Mouse (Mus musculus): Measurements from ENCODE around the gene Dpp9. TPM values are rescaled to one million over a fixed set of nuclear protein-coding genes. Genes with fewer than 3 reads are reported as not detected.

The Dpp9 gene
- polyA plus RNA-seq, 1 experiment, result 37.1 TPM

DNA sequence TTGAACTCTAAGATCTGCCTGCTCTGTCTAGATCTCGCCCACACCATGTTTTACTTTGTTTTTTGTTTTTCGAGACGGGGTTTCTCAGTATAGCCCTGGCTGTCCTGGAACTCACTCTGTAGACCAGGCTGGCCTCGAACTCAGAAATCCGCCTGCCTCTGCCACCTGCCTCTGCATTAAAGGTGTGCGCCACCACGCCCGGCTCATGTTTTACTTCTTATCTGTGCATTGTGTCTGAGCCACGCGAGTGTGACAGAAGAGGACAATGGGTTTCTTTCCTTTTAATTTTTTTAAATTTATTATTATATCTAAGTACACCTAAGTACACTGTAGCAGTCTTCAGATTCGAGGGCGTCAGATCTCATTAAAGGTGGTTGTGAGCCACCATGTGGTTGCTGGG, 546 bp upstream of the Dpp9 start:
- peak overlapping the region; percentile 85 for H3ac ChIP-seq (ENCODE audit: control insufficient read depth, insufficient read length)
- TF ChIP-seq POLR2AphosphoS2 (IDR thresholded peaks at IDR 0.05; ENCODE audit: insufficient read length, low read depth) (no peak), REST (IDR thresholded peaks at IDR 0.05; ENCODE audit: insufficient read depth, insufficient read length) (no peak), MAX (IDR thresholded peaks at IDR 0.05; ENCODE audit: low read depth) (no peak), MYOD1 (IDR thresholded peaks at IDR 0.05; ENCODE audit: control insufficient read depth in 1 of 3, insufficient read length in 2 of 3, low read depth in 2 of 3) (no peak), USF1 (IDR thresholded peaks at IDR 0.05; ENCODE audit: low read depth) (no peak), SRF (IDR thresholded peaks at IDR 0.05; ENCODE audit: control insufficient read depth, insufficient read length, low read depth) (no peak), CEBPB (IDR thresholded peaks at IDR 0.05; ENCODE audit: insufficient read depth, poor library complexity, severe bottlenecking) (no peak), TCF12 (IDR thresholded peaks at IDR 0.05; ENCODE audit: insufficient read depth, poor library complexity, severe bottlenecking) (no peak), MYOG (IDR thresholded peaks at IDR 0.05; ENCODE audit: control insufficient read depth in 1 of 3, insufficient read depth in 1 of 3, insufficient read length in 2 of 3, low read depth in 2 of 3) (no peak), POLR2A (IDR thresholded peaks at IDR 0.05; ENCODE audit: insufficient read length, low read depth) (no peak), TCF3 (IDR thresholded peaks at IDR 0.05; ENCODE audit: insufficient read length, low read depth) (no peak), E2F4 (IDR thresholded peaks at IDR 0.05; ENCODE audit: insufficient read depth) (no peak)
- H3K4me2 ChIP-seq (ENCODE audit: low read depth), result peak overlapping the region; percentile 82
- H3K79me2 ChIP-seq (ENCODE audit: control insufficient read depth, insufficient read depth), result peaks cover 15% of the 10 kb centered on the region
- no peaks in the 10 kb centered on the region for H3K36me3 ChIP-seq (ENCODE audit: control insufficient read depth, insufficient read depth)
- H3K27me3 ChIP-seq (ENCODE audit: control insufficient read depth, insufficient read depth, insufficient read length), result no peaks in the 10 kb centered on the region
- H3K4me3 ChIP-seq, result peak overlapping the region; percentile 68

DNA sequence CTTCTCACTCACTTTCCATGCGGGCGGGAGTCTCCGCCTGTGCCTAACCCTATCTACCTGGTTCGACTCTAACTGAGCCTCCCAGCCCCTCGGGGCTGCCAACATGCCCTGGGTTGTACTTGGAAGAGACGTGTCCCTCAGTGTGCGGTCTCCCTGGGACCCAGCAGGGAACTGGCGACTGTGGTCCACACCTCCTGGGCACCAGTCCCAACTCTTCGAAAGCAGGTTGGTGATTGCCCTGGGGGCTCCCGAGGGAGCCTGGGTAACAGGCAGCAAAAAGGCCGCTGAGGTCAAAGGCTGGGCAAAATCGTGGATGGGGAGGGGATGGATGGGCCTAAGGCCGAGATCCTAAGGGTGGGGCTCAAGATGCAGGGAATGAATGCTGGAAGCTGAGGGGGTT, 1.0 kb downstream of the Dpp9 start:
- peak overlapping the region; percentile 99 for H3K4me2 ChIP-seq (ENCODE audit: low read depth)
- H3K36me3 ChIP-seq (ENCODE audit: control insufficient read depth, insufficient read depth), result no peaks in the 10 kb centered on the region

GRCm38 (mm10) chr17:56214229-56214628, 4.5 kb downstream of the Dpp9 start:
- Histone ChIP-seq H3K27me3 (ENCODE audit: control insufficient read depth, insufficient read depth, insufficient read length) (no peaks in the 10 kb centered on the region), H3K79me2 (ENCODE audit: control insufficient read depth, insufficient read depth) (peaks cover 15% of the 10 kb centered on the region), H3K36me3 (ENCODE audit: control insufficient read depth, insufficient read depth) (no peaks in the 10 kb centered on the region), H3K4me2 (ENCODE audit: low read depth) (no peak overlapping the region), H3K4me3 (no peak overlapping the region), H3ac (ENCODE audit: control insufficient read depth, insufficient read length) (no peak overlapping the region)
- no peak for TF ChIP-seq E2F4 (IDR thresholded peaks at IDR 0.05; ENCODE audit: insufficient read depth)
- no peak for TF ChIP-seq MYOD1 (IDR thresholded peaks at IDR 0.05; ENCODE audit: control insufficient read depth in 1 of 3, insufficient read length in 2 of 3, low read depth in 2 of 3)
- TF ChIP-seq TCF3 (IDR thresholded peaks at IDR 0.05; ENCODE audit: insufficient read length, low read depth), result no peak
- TF ChIP-seq TCF12 (IDR thresholded peaks at IDR 0.05; ENCODE audit: insufficient read depth, poor library complexity, severe bottlenecking), result no peak
- no peak for TF ChIP-seq USF1 (IDR thresholded peaks at IDR 0.05; ENCODE audit: low read depth)
- no peak for TF ChIP-seq CEBPB (IDR thresholded peaks at IDR 0.05; ENCODE audit: insufficient read depth, poor library complexity, severe bottlenecking)
- TF ChIP-seq POLR2A (IDR thresholded peaks at IDR 0.05; ENCODE audit: insufficient read length, low read depth), result no peak
- no peak for TF ChIP-seq SRF (IDR thresholded peaks at IDR 0.05; ENCODE audit: control insufficient read depth, insufficient read length, low read depth)
- no peak for TF ChIP-seq POLR2AphosphoS2 (IDR thresholded peaks at IDR 0.05; ENCODE audit: insufficient read length, low read depth)
- TF ChIP-seq MYOG (IDR thresholded peaks at IDR 0.05; ENCODE audit: control insufficient read depth in 1 of 3, insufficient read depth in 1 of 3, insufficient read length in 2 of 3, low read depth in 2 of 3), result no peak
- no peak for TF ChIP-seq REST (IDR thresholded peaks at IDR 0.05; ENCODE audit: insufficient read depth, insufficient read length)
- TF ChIP-seq MAX (IDR thresholded peaks at IDR 0.05; ENCODE audit: low read depth), result no peak

More for the DNA sequence above, 1.0 kb downstream of the Dpp9 start:
- Histone ChIP-seq H3K79me2 (ENCODE audit: control insufficient read depth, insufficient read depth) (peaks cover 15% of the 10 kb centered on the region), H3ac (ENCODE audit: control insufficient read depth, insufficient read length) (peak overlapping the region; percentile 85), H3K27me3 (ENCODE audit: control insufficient read depth, insufficient read depth, insufficient read length) (no peaks in the 10 kb centered on the region), H3K4me3 (peak overlapping the region; percentile 68)
- TF ChIP-seq SRF (IDR thresholded peaks at IDR 0.05; ENCODE audit: control insufficient read depth, insufficient read length, low read depth), result no peak
- no peak for TF ChIP-seq POLR2A (IDR thresholded peaks at IDR 0.05; ENCODE audit: insufficient read length, low read depth)
- no peak for TF ChIP-seq POLR2AphosphoS2 (IDR thresholded peaks at IDR 0.05; ENCODE audit: insufficient read length, low read depth)
- no peak for TF ChIP-seq TCF12 (IDR thresholded peaks at IDR 0.05; ENCODE audit: insufficient read depth, poor library complexity, severe bottlenecking)
- TF ChIP-seq REST (IDR thresholded peaks at IDR 0.05; ENCODE audit: insufficient read depth, insufficient read length), result no peak
- TF ChIP-seq TCF3 (IDR thresholded peaks at IDR 0.05; ENCODE audit: insufficient read length, low read depth), result no peak
- no peak for TF ChIP-seq MAX (IDR thresholded peaks at IDR 0.05; ENCODE audit: low read depth)
- TF ChIP-seq CEBPB (IDR thresholded peaks at IDR 0.05; ENCODE audit: insufficient read depth, poor library complexity, severe bottlenecking), result no peak
- TF ChIP-seq E2F4 (IDR thresholded peaks at IDR 0.05; ENCODE audit: insufficient read depth), result no peak
- TF ChIP-seq MYOD1 (IDR thresholded peaks at IDR 0.05; ENCODE audit: control insufficient read depth in 1 of 3, insufficient read length in 2 of 3, low read depth in 2 of 3), result no peak

- peaks cover 9% of the 10 kb centered on the region for H3K79me2 ChIP-seq (ENCODE audit: control insufficient read depth, insufficient read depth)
- peaks cover 5% of the 10 kb centered on the region for H3K36me3 ChIP-seq (ENCODE audit: control insufficient read depth, insufficient read depth)
- no peak for TF ChIP-seq REST (IDR thresholded peaks at IDR 0.05; ENCODE audit: insufficient read depth, insufficient read length)
- TF ChIP-seq TCF3 (IDR thresholded peaks at IDR 0.05; ENCODE audit: insufficient read length, low read depth), result no peak
- no peak for TF ChIP-seq MYOD1 (IDR thresholded peaks at IDR 0.05; ENCODE audit: control insufficient read depth in 1 of 3, insufficient read length in 2 of 3, low read depth in 2 of 3)
- no peak for TF ChIP-seq MYOG (IDR thresholded peaks at IDR 0.05; ENCODE audit: control insufficient read depth in 1 of 3, insufficient read depth in 1 of 3, insufficient read length in 2 of 3, low read depth in 2 of 3)
- TF ChIP-seq E2F4 (IDR thresholded peaks at IDR 0.05; ENCODE audit: insufficient read depth), result no peak
- TF ChIP-seq POLR2AphosphoS2 (IDR thresholded peaks at IDR 0.05; ENCODE audit: insufficient read length, low read depth), result no peak
- no peak for TF ChIP-seq TCF12 (IDR thresholded peaks at IDR 0.05; ENCODE audit: insufficient read depth, poor library complexity, severe bottlenecking)
- TF ChIP-seq CEBPB (IDR thresholded peaks at IDR 0.05; ENCODE audit: insufficient read depth, poor library complexity, severe bottlenecking), result no peak
- TF ChIP-seq USF1 (IDR thresholded peaks at IDR 0.05; ENCODE audit: low read depth), result no peak
- no peaks in the 10 kb centered on the region for H3K27me3 ChIP-seq (ENCODE audit: control insufficient read depth, insufficient read depth, insufficient read length)
- H3K4me2 ChIP-seq (ENCODE audit: low read depth), result no peak overlapping the region
- H3K4me3 ChIP-seq, result no peak overlapping the region
- no peak overlapping the region for H3ac ChIP-seq (ENCODE audit: control insufficient read depth, insufficient read length)
Measured at GRCm38 (mm10) chr17:56212676-56213075, 6.0 kb downstream of the Dpp9 start.
